Mouse (Mus musculus) midbrain, embryonic 13.5 days (tissue): ENCODE data around the gene Zfp219. TPM values are rescaled to one million over a fixed set of nuclear protein-coding genes. Genes with fewer than 3 reads are reported as not detected.

Experiments used
- ATAC-seq: fragments of 200-750 bp; cut with Nextera tagmentation; 2 replicates; pipeline ENCODE4 v1.8.0; 2017; ENCODE audit warnings: mild to moderate bottlenecking, moderate TSS enrichment, moderate library complexity
- H3K27ac ChIP-seq: fragments of 300-500 bp; sonication (generic); 2 replicates; pipeline ENCODE4 v1.5.1; 2015; ENCODE audit warnings: inconsistent platforms, mild to moderate bottlenecking, moderate library complexity
- H3K27me3 ChIP-seq: fragments of 300-500 bp; sonication (generic); 2 replicates; pipeline ENCODE4 v1.6.1; 2015; ENCODE audit warnings: mild to moderate bottlenecking, inconsistent platforms
- H3K36me3 ChIP-seq: fragments of 300-500 bp; sonication (generic); 2 replicates; pipeline ENCODE4 v1.6.1; 2015; ENCODE audit warnings: mild to moderate bottlenecking, inconsistent platforms
- H3K4me1 ChIP-seq: fragments of 300-500 bp; sonication (generic); replicated peaks from 2 replicates; pipeline ENCODE4 v1.6.1; 2015; ENCODE audit warnings: inconsistent platforms
- H3K4me2 ChIP-seq: fragments of 300-500 bp; sonication (generic); replicated peaks from 2 replicates; pipeline ENCODE4 v1.6.1; 2015; ENCODE audit warnings: moderate library complexity, mild to moderate bottlenecking, inconsistent platforms
- H3K4me3 ChIP-seq: fragments of 300-500 bp; sonication (generic); replicated peaks from 2 replicates; pipeline ENCODE4 v1.5.1; 2015; ENCODE audit warnings: mild to moderate bottlenecking, inconsistent platforms
- H3K9ac ChIP-seq: fragments of 300-500 bp; sonication (generic); replicated peaks from 2 replicates; pipeline ENCODE4 v1.6.1; 2015; ENCODE audit warnings: mild to moderate bottlenecking, inconsistent platforms
- H3K9me3 ChIP-seq: fragments of 300-500 bp; sonication (generic); 2 replicates; pipeline ENCODE4 v1.6.1; 2016; ENCODE audit warnings: mild to moderate bottlenecking, inconsistent platforms
- WGBS: fragments of 180-500 bp; shearing (Covaris S2); methylation state at CpG from one replicate; pipeline ENCODE4 v1.1.7; 2015; 5-methylcytosine and 5-hydroxymethylcytosine counted together
- polyA plus RNA-seq: library from polyadenylated mRNA; unstranded; fragments of >200 nt; fragmentation: Nextera tagmentation; extraction: Ambion mirVana; gene quantifications from 2 replicates; pipeline ENCODE4 v1.2.1, GENCODE M21; 2015

The Zfp219 gene
- polyA plus RNA-seq, 1 experiment from 2014 or later: 63.6 TPM

- peaks cover 15% of the 10 kb centered on the region for H3K4me1 ChIP-seq
- no peaks in the 10 kb centered on the region for H3K9me3 ChIP-seq
- no peak for ATAC-seq
- no peak overlapping the region for H3K4me2 ChIP-seq
- H3K27ac ChIP-seq: no peak overlapping the region
- H3K9ac ChIP-seq: no peak overlapping the region
- H3K4me3 ChIP-seq: no peak overlapping the region
- H3K27me3 ChIP-seq: no peaks in the 10 kb centered on the region
- 92% methylated on average over 4 of the region's 4 CpGs for WGBS
- H3K36me3 ChIP-seq: peaks cover 94% of the 10 kb centered on the region
These were observed 26.1 kb downstream of the Zfp219 start for GRCm38 (mm10) chr14:51994453-51994852.

- H3K36me3 ChIP-seq: peaks cover 69% of the 10 kb centered on the region
- ATAC-seq: no peak
- no peaks in the 10 kb centered on the region for H3K9me3 ChIP-seq
- 64% methylated on average over 12 of the region's 12 CpGs for WGBS
- peaks cover 43% of the 10 kb centered on the region for H3K4me1 ChIP-seq
- no peaks in the 10 kb centered on the region for H3K27me3 ChIP-seq
- H3K4me2 ChIP-seq: peak overlapping the region; percentile 9; the same call in 1 of the 2 replicates
- H3K9ac ChIP-seq: peak overlapping the region; percentile 53
- H3K27ac ChIP-seq: no peak overlapping the region
- H3K4me3 ChIP-seq: no peak overlapping the region
These were observed 31.0 kb downstream of the Zfp219 start for GRCm38 (mm10) chr14:51989461-51989970.

- Histone ChIP-seq H3K4me2 (0 out of 2 replicates have a peak overlapping the region, but pooled peaks have one; percentile 9), H3K4me3 (no peak overlapping the region), H3K9me3 (no peaks in the 10 kb centered on the region), H3K27ac (no peak overlapping the region), H3K36me3 (peaks cover 62% of the 10 kb centered on the region), H3K27me3 (no peaks in the 10 kb centered on the region), H3K9ac (peak overlapping the region; percentile 53; the same call in 1 of the 2 replicates), H3K4me1 (peaks cover 50% of the 10 kb centered on the region)
- 71% methylated on average over 12 of the region's 12 CpGs for WGBS
- no peak for ATAC-seq
These were observed 31.8 kb downstream of the Zfp219 start for GRCm38 (mm10) chr14:51988731-51989130.

- no peaks in the 10 kb centered on the region for H3K27me3 ChIP-seq
- peaks cover 49% of the 10 kb centered on the region for H3K36me3 ChIP-seq
- ATAC-seq: no peak
- H3K27ac ChIP-seq: no peak overlapping the region
- 95% methylated on average over 6 of the region's 6 CpGs for whole genome bisulfite sequencing
- H3K4me3 ChIP-seq: no peak overlapping the region
- 0 out of 2 replicates have a peak overlapping the region, but pooled peaks have one; percentile 97 for H3K4me2 ChIP-seq
- H3K4me1 ChIP-seq: peaks cover 55% of the 10 kb centered on the region
- H3K9me3 ChIP-seq: no peaks in the 10 kb centered on the region
- 0 out of 2 replicates have a peak overlapping the region, but pooled peaks have one; percentile 23 for H3K9ac ChIP-seq
These were observed 33.4 kb downstream of the Zfp219 start for GRCm38 (mm10) chr14:51987177-51987576.

GRCm38 (mm10) chr14:51986153-51986505 lies 34.4 kb downstream of the Zfp219 start:
- Histone ChIP-seq H3K4me2 (peak overlapping the region; percentile 97), H3K27me3 (no peaks in the 10 kb centered on the region), H3K9ac (peak overlapping the region; percentile 87), H3K27ac (peak overlapping the region; percentile 90), H3K9me3 (no peaks in the 10 kb centered on the region), H3K36me3 (peaks cover 39% of the 10 kb centered on the region), H3K4me1 (peaks cover 55% of the 10 kb centered on the region), H3K4me3 (peak overlapping the region; percentile 75)
- no peak for ATAC-seq
- 2% methylated on average over 7 of the region's 7 CpGs for WGBS

GRCm38 (mm10) chr14:51985301-51986152 lies 35.0 kb downstream of the Zfp219 start:
- H3K4me2 ChIP-seq: peak overlapping the region; percentile 97
- peak; percentile 61 for ATAC-seq
- H3K4me3 ChIP-seq: peak overlapping the region; percentile 75
- H3K27ac ChIP-seq: peak overlapping the region; percentile 90
- peaks cover 55% of the 10 kb centered on the region for H3K4me1 ChIP-seq
- WGBS: under 1% methylated on average over 27 of the region's 27 CpGs
- H3K9ac ChIP-seq: peak overlapping the region; percentile 87
- H3K36me3 ChIP-seq: peaks cover 33% of the 10 kb centered on the region
- H3K9me3 ChIP-seq: no peaks in the 10 kb centered on the region
- H3K27me3 ChIP-seq: no peaks in the 10 kb centered on the region

- Histone ChIP-seq H3K4me1 (peaks cover 48% of the 10 kb centered on the region), H3K27me3 (no peaks in the 10 kb centered on the region), H3K27ac (peak within 1 kb of the TSS; percentile 90), H3K9ac (peak within 1 kb of the TSS; percentile 87), H3K4me2 (peak within 1 kb of the TSS; percentile 97), H3K4me3 (peak within 1 kb of the TSS; percentile 75), H3K36me3 (peaks cover 23% of the 10 kb centered on the region), H3K9me3 (no peaks in the 10 kb centered on the region)
- peak; percentile 93 for ATAC-seq
- WGBS: 1% methylated on average over 31 of the region's 74 CpGs
These were observed 36.0 kb downstream of the Zfp219 start, which contains the start of gene Arhgef40 for GRCm38 (mm10) chr14:51984247-51985231. Gene Arhgef40, plus strand, starts transcription at chr14:51984719.

GRCm38 (mm10) chr14:51983855-51984246 lies 36.7 kb downstream of the Zfp219 start:
- H3K27ac ChIP-seq: peak overlapping the region; percentile 90
- WGBS: 4% methylated on average over 10 of the region's 10 CpGs
- H3K9me3 ChIP-seq: no peaks in the 10 kb centered on the region

GRCm38 (mm10) chr14:51983251-51983650 lies 37.3 kb downstream of the Zfp219 start:
- no peak for ATAC-seq
- 55% methylated on average over 4 of the region's 4 CpGs for WGBS
- 0 out of 2 replicates have a peak overlapping the region, but pooled peaks have one; percentile 2 for H3K27ac ChIP-seq
- peaks cover 38% of the 10 kb centered on the region for H3K4me1 ChIP-seq
- H3K4me2 ChIP-seq: peak overlapping the region; percentile 97
- H3K4me3 ChIP-seq: no peak overlapping the region
- H3K9ac ChIP-seq: no peak overlapping the region
- H3K9me3 ChIP-seq: no peaks in the 10 kb centered on the region
- peaks cover 11% of the 10 kb centered on the region for H3K36me3 ChIP-seq
- no peaks in the 10 kb centered on the region for H3K27me3 ChIP-seq

More at GRCm38 (mm10) chr14:51983855-51984246, 36.7 kb downstream of the Zfp219 start:
- H3K9ac ChIP-seq: peak overlapping the region; percentile 87
- no peaks in the 10 kb centered on the region for H3K27me3 ChIP-seq
- H3K4me1 ChIP-seq: peaks cover 41% of the 10 kb centered on the region
- peaks cover 16% of the 10 kb centered on the region for H3K36me3 ChIP-seq
- H3K4me3 ChIP-seq: peak overlapping the region; percentile 75
- peak overlapping the region; percentile 97 for H3K4me2 ChIP-seq
- ATAC-seq: no peak

GRCm38 (mm10) chr14:51979252-51979651 lies 41.3 kb downstream of the Zfp219 start:
- H3K27me3 ChIP-seq: no peaks in the 10 kb centered on the region
- H3K4me3 ChIP-seq: no peak overlapping the region
- H3K36me3 ChIP-seq: no peaks in the 10 kb centered on the region
- H3K9me3 ChIP-seq: 0 out of 2 replicates have a peak, but pooled peaks cover 3% of the 10 kb centered on the region
- H3K4me2 ChIP-seq: no peak overlapping the region
- H3K4me1 ChIP-seq: peaks cover 11% of the 10 kb centered on the region
- no peak overlapping the region for H3K27ac ChIP-seq
- 94% methylated on average over 3 of the region's 3 CpGs for WGBS
- H3K9ac ChIP-seq: no peak overlapping the region
- no peak for ATAC-seq

- no peak for ATAC-seq
- no peaks in the 10 kb centered on the region for H3K9me3 ChIP-seq
- 90% methylated on average over 3 of the region's 3 CpGs for WGBS
These were observed 53.1 kb downstream of the Zfp219 start for GRCm38 (mm10) chr14:51967400-51967799.

More at GRCm38 (mm10) chr14:51967400-51967799, 53.1 kb downstream of the Zfp219 start:
- Histone ChIP-seq H3K36me3 (no peaks in the 10 kb centered on the region), H3K27me3 (no peaks in the 10 kb centered on the region), H3K9ac (no peak overlapping the region), H3K27ac (no peak overlapping the region), H3K4me2 (no peak overlapping the region), H3K4me1 (no peaks in the 10 kb centered on the region), H3K4me3 (no peak overlapping the region)
